Mouse (Mus musculus) c-Kit-positive CD71-positive TER-119-positive erythroid progenitor cells, embryonic 14.5 days (primary cell): ENCODE results near the gene Smchd1.
"Not testable (repeated sequence)": the region's sequence is repeated elsewhere in the genome, so short reads cannot be mapped to it uniquely, and the experiment has no call there.

Experiments
- DNase-seq: peaks from one replicate; pipeline ENCODE4 v3.0.0-alpha.2; 2013; ENCODE audit warnings: low spot score

Smchd1 gene

DNA sequence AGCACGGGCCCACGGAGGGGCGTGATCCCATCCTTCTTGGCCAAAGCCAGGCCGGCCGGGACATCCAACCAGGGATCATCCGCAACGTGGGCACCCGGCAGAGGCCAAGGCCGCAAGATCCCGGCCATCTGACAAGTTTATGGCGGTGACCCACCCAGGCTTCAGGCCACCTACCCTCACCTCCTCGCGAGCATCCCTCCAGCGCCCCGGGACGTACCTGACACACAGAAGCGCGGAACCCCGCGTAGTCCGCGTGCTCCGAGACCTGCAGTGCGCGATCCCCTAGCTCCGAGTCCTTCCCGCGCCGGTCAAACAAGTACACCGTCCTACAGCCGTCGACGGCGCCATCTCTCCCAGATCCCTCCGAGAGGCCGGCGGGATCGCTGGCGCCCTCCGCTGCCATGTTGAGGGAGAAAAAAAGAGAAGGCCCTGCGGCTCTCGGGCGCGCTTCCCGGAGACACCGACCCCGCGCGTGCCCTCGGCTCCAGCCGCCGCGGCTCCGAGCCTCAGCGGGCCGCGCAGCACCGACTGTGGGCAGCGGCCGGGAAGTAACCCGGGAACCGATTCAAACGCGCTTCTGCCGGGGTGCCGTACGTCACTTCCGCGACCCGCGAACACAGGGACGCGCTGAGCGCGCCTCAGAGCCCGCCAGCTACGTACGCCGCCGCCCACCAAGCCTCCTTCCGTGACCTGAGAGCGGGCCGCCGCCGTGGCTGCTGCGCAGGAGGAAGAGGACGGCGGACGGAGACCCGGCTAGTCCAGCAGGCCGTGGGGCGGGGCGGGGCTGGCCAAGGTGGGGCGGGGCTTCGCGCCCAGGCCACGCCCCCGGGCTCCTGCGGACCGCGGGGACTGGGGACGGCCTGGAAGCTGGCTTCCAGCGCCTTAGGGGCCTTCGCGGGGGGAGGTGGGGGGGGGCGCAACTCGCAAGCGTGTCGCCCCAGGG is at the start of gene Smchd1:
Smchd1 (minus strand) TSS at position 582 of the 943 bp plus-strand sequence.
- DNase-seq: peak; percentile 86

DNA sequence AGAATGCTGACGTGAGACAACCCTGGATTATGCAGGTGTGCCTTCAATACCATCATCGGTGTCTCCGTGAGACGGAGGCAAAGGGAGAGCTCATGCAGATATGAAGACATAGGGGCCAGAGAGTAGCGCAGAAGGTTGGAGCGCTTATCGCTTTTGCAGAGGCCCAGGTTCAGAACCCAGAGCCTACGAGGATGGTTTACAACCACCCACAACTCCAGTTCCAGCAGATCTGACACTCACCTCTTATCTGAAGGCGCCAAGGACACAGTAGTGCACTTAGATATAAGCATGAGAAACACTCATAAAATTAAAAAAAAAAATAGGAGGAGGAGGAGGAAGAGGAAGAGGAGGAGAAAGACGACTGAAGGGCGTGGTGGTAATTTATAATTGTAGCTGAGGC is 35.2 kb upstream of the Smchd1 start:
- no peak for DNase-seq

DNA sequence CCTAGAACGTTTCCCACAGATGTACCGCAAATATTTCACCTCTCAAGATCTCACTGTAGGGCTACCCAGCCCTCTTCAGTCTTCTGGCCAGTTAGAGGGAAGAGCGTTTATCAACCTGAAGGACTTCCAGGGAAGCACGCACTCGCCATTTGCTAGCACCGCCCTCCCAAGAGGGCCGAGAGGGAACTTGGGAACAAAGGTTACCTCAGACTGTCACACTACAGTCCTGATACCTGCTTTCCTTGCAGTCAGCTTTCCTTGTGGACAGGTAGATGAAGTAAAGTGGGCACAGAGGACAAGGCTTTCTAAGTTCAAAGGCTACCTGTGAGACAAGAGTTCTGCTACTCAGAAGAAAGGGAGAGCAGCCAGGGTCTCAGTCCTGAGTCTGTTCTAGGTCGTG is 31.7 kb upstream of the Smchd1 start:
- no peak for DNase-seq

DNA sequence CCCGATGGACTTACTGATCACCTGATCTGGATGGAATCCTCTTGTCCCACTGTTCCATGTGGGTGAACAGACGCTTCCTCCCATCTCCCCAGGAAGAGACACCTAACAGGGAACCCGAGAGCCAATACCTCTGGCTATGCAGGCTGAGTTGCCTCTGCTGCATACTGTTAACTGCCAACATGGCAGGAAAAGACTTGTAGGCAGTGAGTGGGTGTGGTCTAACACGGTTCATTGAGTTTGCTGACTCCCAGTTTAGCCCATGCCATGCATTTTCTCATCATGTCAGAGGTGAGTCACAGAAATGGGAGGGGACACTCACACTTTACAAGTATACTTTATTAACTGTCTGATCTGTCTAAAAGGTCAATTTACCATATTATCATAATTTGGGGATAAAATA is 20.6 kb upstream of the Smchd1 start:
- no peak for DNase-seq

GRCm38 (mm10) chr17:71491332-71491686 is 16.2 kb upstream of the Smchd1 start:
- no peak for DNase-seq

DNA sequence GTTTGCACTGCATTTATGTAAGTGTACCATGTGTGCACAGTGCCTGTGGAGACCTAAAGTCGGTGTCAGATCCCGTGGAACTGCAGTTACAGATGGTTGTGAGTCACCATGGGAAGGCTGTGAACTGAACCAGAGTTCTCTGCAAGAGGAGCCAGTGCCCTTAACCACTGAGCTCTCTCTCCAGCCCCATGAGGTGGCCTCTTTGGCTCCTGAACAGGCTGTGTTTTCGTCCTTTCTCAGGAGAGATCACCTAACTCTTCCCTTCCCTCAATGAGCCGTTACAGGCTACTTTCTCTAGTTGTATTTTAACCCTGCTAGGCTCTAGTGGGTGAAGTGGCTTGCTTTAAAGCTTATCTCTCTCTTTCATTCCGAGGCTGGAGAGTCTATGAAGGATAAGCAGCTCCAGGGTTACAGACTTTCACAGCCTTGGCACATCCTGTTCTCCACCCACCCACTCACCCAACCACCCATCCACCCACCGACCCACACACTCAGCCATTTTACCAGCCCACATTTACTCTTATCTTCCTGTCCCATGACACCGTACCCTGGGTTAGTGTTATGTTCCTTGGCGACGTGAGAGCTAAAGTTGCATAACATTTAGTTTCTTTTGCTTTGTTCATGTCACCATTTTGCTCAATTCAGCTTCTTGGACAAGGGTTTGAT is 15.7 kb upstream of the Smchd1 start:
- DNase-seq: peak; percentile 58

DNA sequence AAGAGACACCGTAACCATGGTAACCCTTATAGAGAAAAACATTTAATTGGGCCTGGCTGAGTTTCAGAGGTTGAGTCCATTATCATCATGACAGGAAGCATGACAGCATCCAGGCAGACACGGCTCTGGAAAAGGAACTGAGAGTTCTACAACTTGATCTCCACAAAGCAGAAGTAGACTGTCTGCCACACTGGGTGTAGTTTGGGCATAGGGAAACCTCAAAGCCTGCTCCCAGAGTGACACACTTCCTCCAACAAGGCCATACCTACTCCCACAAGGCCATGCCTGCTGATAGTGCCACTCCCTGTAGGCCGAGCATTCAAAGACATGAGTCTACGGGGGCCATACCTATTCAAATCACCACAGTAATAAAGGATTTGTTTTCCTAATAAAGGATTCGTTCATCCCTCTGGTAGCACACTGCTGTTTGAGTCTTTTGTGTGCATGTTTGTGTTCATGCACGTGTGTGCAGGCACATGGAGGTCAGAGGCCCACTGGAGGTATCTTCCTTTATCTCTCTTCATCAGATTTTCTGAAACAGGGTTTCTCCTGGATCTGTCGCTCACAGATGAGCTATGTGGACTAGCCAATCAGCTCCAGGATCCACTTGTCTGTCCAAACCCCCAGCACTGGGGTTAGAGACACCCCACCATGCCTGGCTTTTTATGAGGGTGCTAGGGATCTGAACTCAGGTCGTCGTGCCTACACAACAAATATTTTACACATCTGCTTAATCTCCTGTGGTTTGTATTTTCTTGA is 14.7 kb upstream of the Smchd1 start:
- no peak for DNase-seq

- no peak for DNase-seq
Measured at GRCm38 (mm10) chr17:71486231-71486851, 11.2 kb upstream of the Smchd1 start.

DNA sequence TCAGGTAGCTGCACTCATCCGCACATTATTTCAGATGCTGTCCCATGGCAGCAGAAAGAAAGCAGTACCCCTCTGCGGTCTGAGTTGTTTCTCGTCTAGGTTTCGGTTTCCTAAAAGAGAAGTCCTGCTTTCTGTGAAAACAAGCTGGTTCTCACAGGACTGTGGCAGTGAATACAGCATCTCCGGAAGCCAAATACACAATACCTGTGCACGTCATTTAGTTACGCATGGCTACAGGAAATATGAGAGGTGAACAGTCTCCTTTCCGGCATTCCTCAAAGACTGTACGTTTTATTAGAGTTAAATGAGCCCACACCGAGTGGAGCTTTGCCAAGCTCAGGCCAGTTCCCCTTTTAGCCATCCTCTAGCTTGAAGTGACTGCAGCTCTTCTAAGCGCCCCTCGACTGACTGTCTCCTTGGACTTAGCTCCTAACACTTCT is 10.7 kb upstream of the Smchd1 start:
- DNase-seq: no peak

- DNase-seq: no peak
Measured at GRCm38 (mm10) chr17:71484711-71485110, 9.6 kb upstream of the Smchd1 start.

DNA sequence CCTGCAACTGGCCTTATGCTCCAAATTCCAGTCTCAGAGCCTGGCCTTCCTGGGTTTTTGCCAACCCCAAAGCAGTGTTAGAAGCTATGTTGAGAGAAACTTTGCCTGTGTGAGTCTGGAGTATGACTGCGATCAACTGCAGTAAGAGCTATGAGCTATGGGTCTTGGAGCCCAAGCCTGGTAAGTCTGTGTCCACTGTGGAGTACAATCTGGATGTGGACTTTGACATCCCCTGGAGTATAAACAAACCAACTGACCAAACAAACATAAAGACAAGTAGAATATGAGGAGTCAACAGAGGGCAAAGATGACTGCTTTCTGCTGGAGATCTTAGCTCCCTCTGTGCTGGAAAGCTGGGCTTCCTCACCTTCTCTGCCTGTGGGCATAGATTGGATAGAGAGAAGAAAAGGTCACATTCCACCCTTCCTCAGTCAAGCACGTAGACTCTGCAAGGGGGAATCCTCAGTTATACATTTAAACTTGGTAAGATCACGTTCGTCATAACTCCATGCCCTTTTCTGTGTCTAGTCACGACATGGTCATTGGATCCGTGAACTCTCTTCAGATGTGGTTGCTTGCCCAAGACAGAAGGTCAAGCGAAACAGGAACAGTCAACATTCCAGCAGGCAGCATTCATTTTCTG is 8.4 kb upstream of the Smchd1 start:
- DNase-seq: no peak

DNA sequence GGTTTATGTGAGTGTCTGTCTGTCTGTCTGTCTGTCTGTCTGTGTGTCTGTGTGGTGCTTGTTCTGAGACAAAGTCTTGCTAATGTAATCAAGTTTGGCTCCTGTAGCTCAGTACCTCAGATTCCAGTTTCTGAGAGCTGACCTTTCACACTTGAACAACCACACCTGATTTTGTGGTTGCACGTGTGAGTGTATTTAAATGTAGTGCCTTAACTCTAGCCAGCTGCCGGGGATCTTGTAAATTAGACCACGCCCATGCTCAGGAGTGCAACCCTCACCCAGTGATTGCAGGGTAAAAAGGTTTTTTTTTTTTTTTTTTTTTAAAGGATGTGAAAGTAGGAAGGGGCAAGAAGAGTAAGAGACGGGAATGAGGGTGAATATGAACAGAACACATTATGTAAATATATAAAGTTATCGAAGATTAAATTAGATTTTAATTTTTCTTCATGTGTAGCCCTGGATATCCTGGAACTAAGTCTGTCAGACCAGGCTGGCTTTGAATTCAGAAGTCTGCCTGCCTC is 4.3 kb upstream of the Smchd1 start:
- DNase-seq: no peak

GRCm38 (mm10) chr17:71477481-71477880 is 2.3 kb upstream of the Smchd1 start:
- no peak for DNase-seq

- DNase-seq: no peak
Measured at GRCm38 (mm10) chr17:71476346-71477020, 1.3 kb upstream of the Smchd1 start.

- DNase-seq: peak; percentile 54
Measured at GRCm38 (mm10) chr17:71475705-71476089, 554 bp upstream of the Smchd1 start.

DNA sequence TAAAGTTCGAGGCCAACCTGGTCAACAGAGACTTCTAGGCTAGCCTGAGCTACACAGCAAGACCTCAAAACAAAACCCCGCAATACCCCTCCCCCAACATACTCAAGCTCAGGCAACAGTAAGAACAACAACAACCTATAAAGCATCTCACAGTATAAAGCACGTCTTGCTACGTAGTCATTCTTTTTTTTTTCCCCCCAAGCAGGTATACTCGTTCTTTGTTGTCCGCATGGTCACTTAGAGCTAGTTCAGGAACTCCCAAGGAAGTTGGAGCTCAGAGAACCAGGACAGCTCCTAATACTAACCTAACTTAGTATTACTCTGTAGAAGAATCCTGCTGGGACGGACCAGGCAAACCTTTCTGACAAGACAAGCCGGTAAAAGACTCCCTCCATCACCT is 1.0 kb downstream of the Smchd1 start:
- DNase-seq: no peak

- DNase-seq: no peak
Measured at GRCm38 (mm10) chr17:71471261-71471660, 3.9 kb downstream of the Smchd1 start.

DNA sequence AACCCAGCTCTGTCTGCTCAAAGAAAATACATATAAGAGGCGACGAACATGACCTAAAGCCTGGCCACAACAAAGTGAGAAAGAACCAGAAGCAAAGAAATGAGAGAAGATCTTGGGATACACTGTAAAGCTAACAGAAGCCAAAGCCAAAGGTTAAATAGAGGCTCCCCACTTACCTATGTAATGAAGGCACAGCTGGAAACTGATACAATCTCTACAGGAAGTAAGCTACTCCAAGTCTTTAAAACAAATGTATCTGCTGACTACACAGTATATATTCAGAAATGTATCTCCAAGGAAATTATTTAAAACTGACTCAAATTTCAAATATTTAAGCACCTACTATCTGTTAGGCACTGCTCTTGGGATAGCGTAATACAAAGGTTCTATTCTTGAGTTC is 14.8 kb downstream of the Smchd1 start:
- DNase-seq: no peak

DNA sequence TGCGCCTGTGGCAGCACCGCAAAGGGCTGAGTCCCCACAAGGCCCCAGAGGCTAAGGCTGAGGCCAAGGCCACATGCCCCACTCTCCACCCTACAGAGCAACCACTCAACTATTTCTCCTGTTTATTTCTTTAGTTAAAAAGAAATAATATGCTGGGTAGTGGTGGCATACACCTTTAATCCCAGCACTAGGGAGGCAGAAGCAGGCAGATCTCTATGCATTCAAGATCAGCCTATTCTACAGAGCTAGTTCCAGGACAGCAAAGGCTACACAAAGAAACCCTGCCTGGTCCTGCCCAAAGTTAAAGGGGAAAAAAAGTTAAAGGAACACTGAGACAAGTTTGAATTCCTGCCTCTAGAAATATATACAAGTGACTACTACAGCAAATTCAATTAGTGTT is 15.3 kb downstream of the Smchd1 start, which contains the start of gene Gm4707:
Gm4707 (minus strand) TSS at position 101 of the 400 bp plus-strand sequence.
- no peak for DNase-seq

- DNase-seq: not testable (repeated sequence)
Measured at GRCm38 (mm10) chr17:71457361-71457760, 17.8 kb downstream of the Smchd1 start.

GRCm38 (mm10) chr17:71445191-71445590 is 30.0 kb downstream of the Smchd1 start:
- DNase-seq: no peak
